Mouse (Mus musculus) left cerebral cortex, adult 18-20 months (tissue): ENCODE results near the gene Ptcd3. TPM values are rescaled to one million over a fixed set of nuclear protein-coding genes. Genes with fewer than 3 reads are reported as not detected.
"Not testable (repeated sequence)": the region's sequence is repeated elsewhere in the genome, so short reads cannot be mapped to it uniquely, and the experiment has no call there.

Experiments
- DNase-seq, 2 experiments: peaks; one replicate each; pipeline ENCODE4 v3.0.0; 2021 to 2022; ENCODE audit warnings: low spot score in 2 of 2, mixed read lengths in 1 of 2
- total RNA-seq, 2 experiments: library from RNA; stranded (reverse); gene quantifications; 2 replicates each; pipeline ENCODE4 v1.2.3; 2021

Gene Ptcd3
- total RNA-seq, 2 experiments from 2014 or later: 64.2 to 65.2 TPM

- DNase-seq: no peak
Measured at GRCm38 (mm10) chr6:71877965-71878760, 30.4 kb downstream of the Ptcd3 start.

- no peak for DNase-seq
Measured at GRCm38 (mm10) chr6:71871396-71871795, 37.2 kb downstream of the Ptcd3 start.

GRCm38 (mm10) chr6:71868809-71869208 lies 39.7 kb downstream of the Ptcd3 start:
- DNase-seq: no peak

- DNase-seq: no peak
Measured at GRCm38 (mm10) chr6:71867751-71868150, 40.8 kb downstream of the Ptcd3 start.

- not testable (repeated sequence) for DNase-seq
Measured at GRCm38 (mm10) chr6:71846906-71847305, 61.6 kb downstream of the Ptcd3 start.

GRCm38 (mm10) chr6:71840597-71841290 lies 67.8 kb downstream of the Ptcd3 start:
- no peak for DNase-seq

GRCm38 (mm10) chr6:71839815-71840214 lies 68.7 kb downstream of the Ptcd3 start:
- DNase-seq: no peak

- no peak for DNase-seq
Measured at GRCm38 (mm10) chr6:71836811-71837210, 71.7 kb downstream of the Ptcd3 start.

- DNase-seq: peak; percentile 93 to 96
Measured at GRCm38 (mm10) chr6:71831581-71831960, 77.0 kb downstream of the Ptcd3 start.

GRCm38 (mm10) chr6:71830690-71831580 lies 77.6 kb downstream of the Ptcd3 start, which contains the start of gene Immt:
TSS of gene Immt (plus strand) at chr6:71831331.
- peak; percentile 96 to 97 for DNase-seq

Other genes starting within 250 kb of the Ptcd3 start
- 10 to 100 TPM; 84.9 to 85.6 TPM for gene Reep1, start 201.2 kb downstream of the Ptcd3 start, total RNA-seq
- 10 to 100 TPM; 30.9 to 34.0 TPM for gene Mrpl35, start 81.8 kb downstream of the Ptcd3 start, total RNA-seq
- 100 to 1,000 TPM; 144 to 145 TPM for gene Immt, start 77.4 kb downstream of the Ptcd3 start, total RNA-seq
- 10 to 100 TPM; 31.4 to 31.8 TPM for gene Polr1a, start 303 bp upstream of the Ptcd3 start, total RNA-seq
- 100 to 1,000 TPM; 166 to 175 TPM for gene St3gal5, start 188.8 kb upstream of the Ptcd3 start, total RNA-seq